Mouse (Mus musculus) urinary bladder, postnatal 10 days (tissue): ENCODE results near the gene Vasn.
A peak's percentile ranks its signal among the peaks of the same experiment; 100 is the strongest.

ENCODE experiments used
- DNase-seq: peaks from one replicate; pipeline ENCODE4 v3.0.0; 2022; ENCODE audit warnings: low spot score

Vasn gene

DNA sequence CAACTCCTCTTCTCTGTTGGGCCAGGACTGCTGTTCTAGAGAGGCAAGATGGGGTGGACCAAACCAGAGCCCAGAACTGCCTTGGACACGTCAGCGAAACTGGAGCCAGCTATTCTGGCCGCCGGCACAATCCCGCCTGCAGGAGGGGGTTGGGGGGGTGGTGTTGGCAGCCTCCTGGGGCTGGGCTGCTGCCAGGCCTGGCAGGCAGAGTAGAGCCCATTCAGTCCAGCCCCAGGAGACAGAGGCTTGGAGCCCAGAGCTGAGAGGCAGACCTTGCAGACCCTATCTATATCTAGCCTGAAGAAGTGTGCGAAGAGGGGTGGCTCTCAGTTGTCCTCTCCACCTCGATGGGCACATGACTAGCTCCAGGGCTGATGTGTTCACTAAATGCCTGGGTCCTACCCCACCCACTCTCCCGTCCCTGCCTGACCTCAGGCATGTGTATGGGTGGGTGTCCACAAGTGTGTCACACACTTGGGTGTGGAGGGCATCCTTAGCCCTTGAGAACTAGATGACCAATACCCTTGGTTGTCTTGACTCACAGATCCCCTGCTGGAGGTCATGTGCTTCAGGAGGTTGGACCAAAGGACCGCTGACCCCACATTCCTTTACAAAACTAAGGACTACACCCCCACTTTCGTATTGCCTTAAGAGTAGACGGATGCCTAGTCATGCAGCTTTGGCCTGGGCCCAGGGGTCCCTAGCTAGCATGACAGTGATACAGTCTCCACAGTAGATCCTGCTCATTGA, 4.1 kb downstream of the Vasn start:
- peak; percentile 60 for DNase-seq

- no peak for DNase-seq
Observed at GRCm38 (mm10) chr16:4645867-4646266, 6.1 kb downstream of the Vasn start.

DNA sequence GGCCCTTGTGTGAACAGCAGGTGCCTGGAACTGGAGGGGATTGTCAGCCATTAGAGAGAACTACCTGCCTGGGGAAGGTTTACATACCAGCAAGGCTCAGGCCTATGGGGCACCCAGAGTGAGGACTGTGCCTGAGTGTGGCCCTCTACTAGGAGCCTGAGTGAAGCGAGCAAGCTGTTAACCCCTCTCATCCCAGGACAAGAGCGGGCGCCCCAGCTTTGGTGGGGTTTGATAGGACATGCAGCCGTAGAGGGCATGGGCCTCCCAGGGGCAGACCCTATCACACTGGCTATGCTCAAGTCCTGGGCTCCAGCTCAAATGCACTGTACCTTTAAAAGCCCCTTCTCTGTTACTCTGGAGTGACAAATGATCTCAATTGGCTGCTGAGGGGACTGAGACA, 7.1 kb downstream of the Vasn start:
- DNase-seq, result no peak

DNA sequence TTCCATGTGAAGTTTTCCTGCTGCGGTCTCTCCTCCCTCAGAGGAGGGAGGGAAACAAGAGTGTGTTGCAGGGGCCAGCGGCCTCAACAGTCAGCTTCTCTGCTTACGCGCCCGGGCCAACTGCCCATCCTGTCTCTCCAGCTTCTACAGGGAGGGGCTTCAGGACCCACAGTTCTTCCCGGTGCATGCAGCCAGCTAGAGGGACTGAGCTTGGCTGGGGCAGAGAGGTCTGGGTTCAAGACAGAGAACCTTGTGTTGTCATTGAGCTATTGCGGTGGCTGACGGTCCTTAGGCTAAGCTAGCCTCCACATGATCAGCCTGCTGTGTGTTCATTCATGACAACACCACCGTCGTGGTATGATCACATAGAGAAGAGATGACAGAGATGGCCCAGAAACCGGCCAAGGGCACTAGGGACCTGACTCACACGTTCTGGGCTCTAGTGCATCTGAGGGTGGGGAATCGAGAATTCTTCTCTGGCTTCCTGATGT, 8.0 kb downstream of the Vasn start:
- no peak for DNase-seq

- no peak for DNase-seq
Observed at GRCm38 (mm10) chr16:4648416-4649023, 8.8 kb downstream of the Vasn start.

DNA sequence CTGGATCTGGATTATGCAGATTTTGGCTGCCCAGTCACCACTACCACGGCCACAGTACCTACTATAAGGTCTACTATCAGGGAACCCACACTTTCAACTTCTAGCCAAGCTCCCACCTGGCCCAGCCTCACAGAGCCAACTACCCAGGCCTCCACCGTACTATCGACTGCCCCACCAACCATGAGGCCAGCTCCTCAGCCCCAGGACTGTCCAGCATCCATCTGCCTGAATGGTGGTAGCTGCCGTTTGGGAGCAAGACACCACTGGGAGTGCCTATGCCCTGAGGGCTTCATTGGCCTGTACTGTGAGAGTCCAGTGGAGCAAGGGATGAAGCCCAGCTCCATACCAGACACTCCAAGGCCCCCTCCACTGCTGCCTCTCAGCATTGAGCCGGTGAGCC, 9.5 kb downstream of the Vasn start:
- DNase-seq, result no peak

DNA sequence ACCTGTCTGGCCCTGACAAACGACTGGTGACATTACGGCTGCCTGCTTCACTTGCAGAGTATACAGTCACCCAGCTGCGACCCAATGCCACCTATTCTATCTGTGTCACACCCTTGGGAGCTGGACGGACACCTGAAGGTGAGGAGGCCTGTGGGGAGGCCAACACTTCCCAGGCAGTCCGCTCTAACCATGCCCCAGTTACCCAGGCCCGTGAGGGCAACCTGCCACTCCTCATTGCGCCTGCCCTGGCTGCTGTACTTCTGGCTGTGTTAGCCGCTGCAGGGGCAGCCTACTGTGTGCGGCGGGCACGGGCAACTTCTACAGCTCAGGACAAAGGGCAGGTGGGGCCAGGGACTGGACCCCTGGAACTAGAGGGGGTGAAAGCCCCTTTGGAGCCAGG, 10.0 kb downstream of the Vasn start:
- DNase-seq, result no peak

DNA sequence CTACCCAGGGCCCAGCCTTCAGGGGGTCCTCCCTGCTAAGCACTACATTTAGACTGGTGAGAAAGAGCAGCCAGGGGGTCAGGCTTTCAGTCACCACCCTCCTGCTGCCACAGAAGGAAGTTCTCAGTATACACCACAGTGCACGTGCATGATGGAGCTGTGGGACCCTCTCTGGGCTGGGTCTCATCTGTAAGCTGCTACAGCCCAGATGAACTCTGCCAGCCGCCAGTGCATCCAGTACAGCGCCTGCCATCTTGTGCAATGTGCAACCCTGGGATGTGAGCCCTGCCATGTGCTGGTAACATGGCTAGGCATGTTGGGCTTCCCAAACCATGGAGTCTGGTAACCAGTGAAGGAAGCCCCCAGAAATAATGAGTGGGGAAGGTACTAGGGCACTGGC, 10.4 kb downstream of the Vasn start:
- no peak for DNase-seq

DNA sequence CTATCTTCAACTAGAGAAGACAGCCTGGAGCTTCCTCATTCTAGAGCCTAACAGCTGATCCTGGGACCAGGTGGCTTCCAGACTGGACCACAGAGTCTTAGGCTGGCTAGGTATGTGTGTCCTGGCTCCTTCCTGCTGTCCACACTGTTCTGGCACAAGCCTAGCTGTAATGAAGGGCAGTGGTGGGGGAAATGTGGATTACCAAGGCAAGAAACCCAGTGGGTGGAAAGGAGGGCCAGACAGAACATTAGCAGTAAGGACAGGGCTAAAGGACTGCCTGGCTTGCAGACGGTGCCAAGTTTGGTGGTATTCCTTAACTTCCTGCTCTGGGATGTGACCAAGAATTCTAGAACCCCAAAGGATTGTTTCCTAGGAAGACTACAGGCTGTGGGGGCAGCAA, 11.3 kb downstream of the Vasn start:
- no peak for DNase-seq

DNA sequence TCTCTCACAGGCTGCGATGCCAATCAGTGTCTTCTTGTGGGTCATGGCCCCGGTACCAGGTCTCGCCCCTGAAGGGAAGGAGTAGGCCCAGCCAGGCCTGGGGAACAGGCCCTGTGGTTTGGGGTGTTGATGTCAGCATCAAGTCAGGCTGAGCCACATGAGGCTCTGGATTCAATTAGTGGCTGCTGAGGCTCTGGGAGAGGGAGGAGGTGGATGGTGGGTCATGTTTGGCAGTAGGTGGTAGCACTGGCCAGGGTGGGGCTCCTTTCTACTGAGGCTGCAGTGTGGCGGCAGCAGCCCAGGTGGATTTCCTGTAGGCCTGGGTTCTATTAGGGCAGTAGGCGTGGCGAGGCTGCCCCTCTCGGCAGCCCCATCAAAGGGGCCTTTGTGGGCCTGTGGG, 11.9 kb downstream of the Vasn start:
- no peak for DNase-seq

- DNase-seq, result no peak
Observed at GRCm38 (mm10) chr16:4652707-4653416, 13.1 kb downstream of the Vasn start.

DNA sequence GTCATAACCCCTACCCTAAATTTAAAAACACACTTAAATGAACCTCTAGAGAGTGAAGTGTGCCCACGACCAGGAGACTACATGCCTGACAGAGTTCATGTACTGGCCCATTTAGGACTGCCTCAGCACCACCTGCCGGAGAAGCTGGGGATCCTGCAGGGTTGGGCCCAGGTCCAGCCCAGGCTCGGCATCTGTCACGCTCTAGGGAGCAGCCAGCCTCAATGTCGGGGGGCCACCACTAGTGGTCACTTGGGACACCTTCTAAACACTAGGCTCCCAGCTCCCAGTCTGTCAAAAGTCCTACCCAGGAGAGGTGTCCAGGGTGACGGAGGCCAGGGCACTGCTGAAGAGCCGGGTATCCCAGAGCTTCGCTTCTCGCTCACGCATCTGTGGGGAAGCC, 15.0 kb downstream of the Vasn start:
- DNase-seq, result no peak

GRCm38 (mm10) chr16:4655251-4655734, 15.6 kb downstream of the Vasn start:
- DNase-seq, result no peak

GRCm38 (mm10) chr16:4655764-4656570, 16.2 kb downstream of the Vasn start:
- no peak for DNase-seq

DNA sequence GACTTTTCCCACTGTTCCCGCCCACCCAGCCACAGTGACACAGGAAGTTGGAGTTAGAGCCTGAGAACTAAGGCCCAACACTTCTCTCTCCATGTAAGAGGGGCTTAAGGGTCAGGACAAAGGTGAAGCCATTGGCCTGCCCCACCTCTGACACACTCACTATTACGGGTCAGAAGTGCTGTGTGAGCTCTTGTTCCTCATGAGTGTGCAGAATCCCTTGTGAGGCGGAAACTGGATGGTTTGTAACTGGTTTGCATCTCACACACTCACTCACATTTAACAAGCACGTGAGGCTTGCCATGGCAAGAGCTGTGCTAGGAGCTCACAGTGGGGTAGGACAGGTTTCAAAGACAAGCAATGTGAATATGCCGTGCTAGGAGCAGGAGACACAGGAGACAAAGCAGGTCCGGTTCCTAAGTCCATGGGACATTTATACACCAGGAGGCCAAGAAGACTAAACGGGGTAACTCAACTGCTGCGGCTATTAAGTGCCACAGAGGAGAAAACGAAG, 16.9 kb downstream of the Vasn start:
- no peak for DNase-seq

GRCm38 (mm10) chr16:4658781-4659245, 19.1 kb downstream of the Vasn start:
- no peak for DNase-seq

DNA sequence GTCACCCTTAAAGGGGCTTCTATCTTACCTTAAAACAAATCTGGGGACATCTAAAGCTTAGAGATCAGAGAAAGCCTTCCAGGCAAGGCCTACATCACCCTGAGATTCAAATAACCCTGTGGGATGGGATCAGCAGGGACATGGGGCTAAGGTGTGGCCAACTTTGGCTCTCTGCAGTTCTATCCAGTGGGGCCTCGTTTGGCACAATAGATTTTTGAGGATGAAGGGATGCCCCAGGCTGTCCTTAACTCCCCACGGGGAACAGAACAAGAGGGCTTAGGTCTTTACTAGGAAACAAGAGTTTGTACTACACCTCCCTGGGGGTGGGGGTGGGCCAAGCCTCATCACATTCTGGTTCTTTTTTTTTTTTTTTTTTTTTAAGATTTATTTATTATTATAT, 19.6 kb downstream of the Vasn start:
- no peak for DNase-seq

DNA sequence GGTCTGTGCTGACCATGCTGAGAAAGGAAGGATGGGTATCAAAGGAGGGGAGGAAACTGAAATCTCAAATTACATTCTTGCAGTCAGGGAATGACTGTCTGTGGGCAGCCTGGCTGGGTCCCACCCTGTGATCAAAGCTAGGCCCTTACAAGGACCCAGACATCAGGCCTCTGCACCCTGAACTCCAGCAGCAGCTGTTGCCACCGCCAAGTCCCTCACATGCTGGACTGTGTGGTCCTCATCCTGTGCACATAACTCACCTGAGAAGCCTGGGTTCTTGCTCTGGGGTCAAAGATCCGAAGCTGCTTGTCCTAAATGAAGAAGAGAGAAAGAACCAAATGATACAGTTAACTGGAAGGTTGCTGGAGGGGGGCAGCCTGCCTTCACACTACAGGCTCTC, 21.9 kb downstream of the Vasn start:
- DNase-seq, result no peak

DNA sequence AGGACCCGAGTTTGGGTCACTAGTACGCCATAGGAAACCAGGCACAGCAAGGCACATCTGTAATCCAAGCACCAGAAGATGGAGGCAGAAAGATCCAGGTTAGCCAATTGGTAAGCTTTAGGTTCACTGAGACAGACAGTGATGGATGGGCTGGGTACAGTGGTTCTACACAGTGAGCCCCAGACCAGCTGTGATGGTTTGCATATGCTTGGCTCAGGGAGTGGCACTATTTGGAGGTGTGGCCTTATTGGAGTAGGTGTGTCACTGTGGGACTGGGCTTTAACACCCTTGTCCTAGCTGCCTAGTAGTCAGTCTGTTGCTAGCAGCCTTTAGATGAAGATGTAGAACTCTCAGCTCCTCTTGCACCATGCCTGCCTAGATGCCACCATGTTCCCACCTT, 24.1 kb downstream of the Vasn start:
- DNase-seq, result no peak

DNA sequence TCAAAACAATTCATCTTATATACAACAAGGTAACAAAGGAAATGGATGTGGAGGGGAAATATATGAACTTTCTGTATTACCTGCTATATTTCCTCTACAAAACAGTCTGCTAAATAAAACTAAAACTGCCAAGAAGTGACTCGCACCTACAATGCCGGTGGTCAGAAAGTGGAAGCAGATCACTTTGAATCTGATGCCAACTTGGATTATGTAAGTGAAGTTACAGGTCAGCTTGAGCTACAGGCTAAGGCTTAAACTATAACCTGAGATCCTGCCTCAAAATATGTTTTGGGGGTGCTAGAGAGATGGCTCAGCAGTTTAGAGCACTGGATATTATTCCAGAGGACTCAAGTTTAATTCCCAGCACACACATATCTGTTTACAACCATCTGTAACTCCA, 26.0 kb downstream of the Vasn start:
- no peak for DNase-seq

DNA sequence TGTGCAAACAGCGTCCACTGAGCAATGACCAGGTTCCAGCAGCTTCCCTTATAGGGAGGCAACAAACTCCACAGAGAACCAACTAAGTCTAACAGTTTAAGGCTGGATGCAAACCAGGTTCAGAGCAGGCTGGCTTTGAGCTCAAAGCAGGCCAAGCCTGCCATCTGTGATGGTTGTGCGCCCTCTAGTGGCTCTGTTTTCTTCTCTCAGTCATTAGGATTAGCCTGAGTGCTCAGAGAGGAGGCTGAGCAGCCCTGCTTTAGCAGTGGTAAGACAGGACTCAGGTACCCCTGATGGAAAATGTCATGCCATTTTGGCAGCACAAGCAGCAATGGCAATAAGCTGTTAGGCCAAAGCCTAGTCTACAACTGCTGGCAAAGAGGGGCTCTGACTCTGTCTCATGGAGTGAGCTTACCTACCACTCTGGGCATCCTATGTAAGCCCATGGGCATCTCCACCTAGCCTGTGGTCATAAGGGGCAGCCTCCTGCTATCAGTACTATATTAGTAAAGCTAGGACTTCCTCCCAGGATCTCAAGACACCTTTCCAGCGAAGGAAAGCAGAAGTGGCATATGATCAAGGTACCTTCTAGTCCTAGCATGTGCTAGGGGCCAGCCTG, 27.6 kb downstream of the Vasn start:
- no peak for DNase-seq
